Mouse (Mus musculus): Measurements from ENCODE around the gene Cul3. TPM values are rescaled to one million over a fixed set of nuclear protein-coding genes. Genes with fewer than 3 reads are reported as not detected.

The Cul3 gene
- polyA plus RNA-seq, 1 experiment: 15.3 TPM

DNA sequence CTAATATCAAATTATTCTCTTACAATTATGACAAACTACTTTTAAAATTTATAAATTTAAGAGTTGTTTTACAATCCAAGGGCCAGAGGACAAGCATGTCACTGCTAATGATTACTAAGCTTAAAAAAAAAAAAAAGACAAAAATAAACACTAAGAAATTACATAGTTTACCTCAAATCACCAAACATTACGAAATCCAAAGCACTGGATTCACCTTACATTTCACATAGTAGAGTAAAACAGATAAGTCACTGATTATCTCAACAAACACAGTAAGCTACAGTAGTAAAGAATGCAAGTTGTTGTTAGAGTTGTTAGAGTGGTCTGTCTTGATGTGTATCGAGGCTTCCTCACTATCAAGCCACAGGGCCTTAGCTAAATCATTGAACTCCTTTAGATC lies 14.5 kb downstream of the Cul3 start:
- no peak for DNase-seq
- H3K4me1 ChIP-seq (replicated peaks; ENCODE audit: control insufficient read depth, insufficient read depth, low read length): no peaks in the 10 kb centered on the region
- no peaks in the 10 kb centered on the region for H3K27me3 ChIP-seq (ENCODE audit: control insufficient read depth, insufficient read depth, low read length)
- no peak overlapping the region for H3K27ac ChIP-seq (ENCODE audit: control insufficient read depth, insufficient read depth, low read length)
- no peaks in the 10 kb centered on the region for H3K36me3 ChIP-seq (ENCODE audit: control insufficient read depth, insufficient read depth, low read length)
- WGBS: 59% methylated on average over 2 of the region's 2 CpGs
- H3K4me3 ChIP-seq (ENCODE audit: control insufficient read depth, insufficient read depth, low read length): no peak overlapping the region
- TF ChIP-seq POLR2A (IDR thresholded peaks at IDR 0.05; ENCODE audit: control insufficient read depth, extremely low read depth, insufficient read depth, low read length, poor library complexity) (no peak), CTCF (IDR thresholded peaks at IDR 0.05; ENCODE audit: borderline replicate concordance, control insufficient read depth, extremely low read depth, insufficient read depth, low read length, poor library complexity) (no peak)

- no peak for TF ChIP-seq POLR2A (IDR thresholded peaks at IDR 0.05; ENCODE audit: control insufficient read depth, extremely low read depth, insufficient read depth, low read length, poor library complexity)
- no peak for TF ChIP-seq CTCF (IDR thresholded peaks at IDR 0.05; ENCODE audit: borderline replicate concordance, control insufficient read depth, extremely low read depth, insufficient read depth, low read length, poor library complexity)
- no peak for DNase-seq
- Histone ChIP-seq H3K27me3 (ENCODE audit: control insufficient read depth, insufficient read depth, low read length) (no peaks in the 10 kb centered on the region), H3K27ac (ENCODE audit: control insufficient read depth, insufficient read depth, low read length) (no peak overlapping the region), H3K4me3 (ENCODE audit: control insufficient read depth, insufficient read depth, low read length) (no peak overlapping the region), H3K36me3 (ENCODE audit: control insufficient read depth, insufficient read depth, low read length) (no peaks in the 10 kb centered on the region), H3K4me1 (replicated peaks; ENCODE audit: control insufficient read depth, insufficient read depth, low read length) (no peaks in the 10 kb centered on the region)
Observed at GRCm38 (mm10) chr1:80324370-80324769, 15.9 kb downstream of the Cul3 start.

- TF ChIP-seq POLR2A (IDR thresholded peaks at IDR 0.05; ENCODE audit: control insufficient read depth, extremely low read depth, insufficient read depth, low read length, poor library complexity): no peak
- no peak for TF ChIP-seq CTCF (IDR thresholded peaks at IDR 0.05; ENCODE audit: borderline replicate concordance, control insufficient read depth, extremely low read depth, insufficient read depth, low read length, poor library complexity)
- 87% methylated on average over 3 of the region's 3 CpGs for WGBS
Observed at GRCm38 (mm10) chr1:80315533-80316045, 24.7 kb downstream of the Cul3 start.

GRCm38 (mm10) chr1:80293307-80293706 lies 47.0 kb downstream of the Cul3 start:
- Histone ChIP-seq H3K4me1 (replicated peaks; ENCODE audit: control insufficient read depth, insufficient read depth, low read length) (no peaks in the 10 kb centered on the region), H3K27ac (ENCODE audit: control insufficient read depth, insufficient read depth, low read length) (no peak overlapping the region), H3K36me3 (ENCODE audit: control insufficient read depth, insufficient read depth, low read length) (no peaks in the 10 kb centered on the region), H3K4me3 (ENCODE audit: control insufficient read depth, insufficient read depth, low read length) (no peak overlapping the region), H3K27me3 (ENCODE audit: control insufficient read depth, insufficient read depth, low read length) (no peaks in the 10 kb centered on the region)
- no peak for DNase-seq
- 91% methylated on average over 4 of the region's 4 CpGs for WGBS
- TF ChIP-seq POLR2A (IDR thresholded peaks at IDR 0.05; ENCODE audit: control insufficient read depth, extremely low read depth, insufficient read depth, low read length, poor library complexity): no peak
- no peak for TF ChIP-seq CTCF (IDR thresholded peaks at IDR 0.05; ENCODE audit: borderline replicate concordance, control insufficient read depth, extremely low read depth, insufficient read depth, low read length, poor library complexity)

More at GRCm38 (mm10) chr1:80315533-80316045, 24.7 kb downstream of the Cul3 start:
- Histone ChIP-seq H3K27ac (ENCODE audit: control insufficient read depth, insufficient read depth, low read length) (no peak overlapping the region), H3K4me1 (replicated peaks; ENCODE audit: control insufficient read depth, insufficient read depth, low read length) (no peaks in the 10 kb centered on the region), H3K4me3 (ENCODE audit: control insufficient read depth, insufficient read depth, low read length) (no peak overlapping the region), H3K27me3 (ENCODE audit: control insufficient read depth, insufficient read depth, low read length) (no peaks in the 10 kb centered on the region), H3K36me3 (ENCODE audit: control insufficient read depth, insufficient read depth, low read length) (no peaks in the 10 kb centered on the region)
- no peak for DNase-seq

- WGBS: 95% methylated on average over 1 of the region's 1 CpGs
Observed at GRCm38 (mm10) chr1:80278731-80279130, 61.5 kb downstream of the Cul3 start.

DNA sequence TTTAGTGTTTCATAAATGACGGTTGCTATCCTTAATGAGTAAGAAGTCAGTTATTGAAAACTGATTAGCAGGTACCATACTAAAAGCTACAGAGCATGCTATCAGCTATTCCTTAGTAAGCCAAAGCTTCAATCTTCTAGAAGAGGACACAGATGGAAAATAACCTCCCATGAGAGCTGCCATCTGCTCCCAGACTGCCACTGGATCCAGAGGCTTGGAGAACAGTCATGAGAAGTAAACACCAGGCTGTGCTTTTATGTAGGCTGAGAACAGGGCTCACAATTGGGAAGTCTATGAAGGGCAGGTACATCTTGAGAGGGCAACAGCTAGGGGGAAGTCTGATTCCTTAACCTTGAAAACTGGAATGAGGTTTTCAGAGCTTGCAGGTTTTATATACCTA lies 79.8 kb downstream of the Cul3 start:
- WGBS: 96% methylated on average over 1 of the region's 1 CpGs

More at GRCm38 (mm10) chr1:80278731-80279130, 61.5 kb downstream of the Cul3 start:
- DNase-seq: no peak
- no peak for TF ChIP-seq POLR2A (IDR thresholded peaks at IDR 0.05; ENCODE audit: control insufficient read depth, extremely low read depth, insufficient read depth, low read length, poor library complexity)
- no peak for TF ChIP-seq CTCF (IDR thresholded peaks at IDR 0.05; ENCODE audit: borderline replicate concordance, control insufficient read depth, extremely low read depth, insufficient read depth, low read length, poor library complexity)
- Histone ChIP-seq H3K36me3 (ENCODE audit: control insufficient read depth, insufficient read depth, low read length) (peaks cover 72% of the 10 kb centered on the region), H3K4me1 (replicated peaks; ENCODE audit: control insufficient read depth, insufficient read depth, low read length) (no peaks in the 10 kb centered on the region), H3K27me3 (ENCODE audit: control insufficient read depth, insufficient read depth, low read length) (no peaks in the 10 kb centered on the region), H3K27ac (ENCODE audit: control insufficient read depth, insufficient read depth, low read length) (no peak overlapping the region), H3K4me3 (ENCODE audit: control insufficient read depth, insufficient read depth, low read length) (no peak overlapping the region)

GRCm38 (mm10) chr1:80258632-80259031 lies 81.6 kb downstream of the Cul3 start:
- WGBS: 92% methylated on average over 4 of the region's 4 CpGs
- TF ChIP-seq CTCF (IDR thresholded peaks at IDR 0.05; ENCODE audit: borderline replicate concordance, control insufficient read depth, extremely low read depth, insufficient read depth, low read length, poor library complexity) (no peak), POLR2A (IDR thresholded peaks at IDR 0.05; ENCODE audit: control insufficient read depth, extremely low read depth, insufficient read depth, low read length, poor library complexity) (no peak)
- Histone ChIP-seq H3K27me3 (ENCODE audit: control insufficient read depth, insufficient read depth, low read length) (no peaks in the 10 kb centered on the region), H3K4me1 (replicated peaks; ENCODE audit: control insufficient read depth, insufficient read depth, low read length) (no peaks in the 10 kb centered on the region), H3K27ac (ENCODE audit: control insufficient read depth, insufficient read depth, low read length) (no peak overlapping the region), H3K4me3 (ENCODE audit: control insufficient read depth, insufficient read depth, low read length) (no peak overlapping the region), H3K36me3 (ENCODE audit: control insufficient read depth, insufficient read depth, low read length) (no peaks in the 10 kb centered on the region; the same call in 1 of the 2 replicates)
- DNase-seq: no peak

More for the DNA sequence above, 79.8 kb downstream of the Cul3 start:
- Histone ChIP-seq H3K36me3 (ENCODE audit: control insufficient read depth, insufficient read depth, low read length) (no peaks in the 10 kb centered on the region; the same call in 1 of the 2 replicates), H3K4me1 (replicated peaks; ENCODE audit: control insufficient read depth, insufficient read depth, low read length) (no peaks in the 10 kb centered on the region), H3K4me3 (ENCODE audit: control insufficient read depth, insufficient read depth, low read length) (no peak overlapping the region), H3K27me3 (ENCODE audit: control insufficient read depth, insufficient read depth, low read length) (no peaks in the 10 kb centered on the region), H3K27ac (ENCODE audit: control insufficient read depth, insufficient read depth, low read length) (no peak overlapping the region)
- TF ChIP-seq CTCF (IDR thresholded peaks at IDR 0.05; ENCODE audit: borderline replicate concordance, control insufficient read depth, extremely low read depth, insufficient read depth, low read length, poor library complexity): no peak
- TF ChIP-seq POLR2A (IDR thresholded peaks at IDR 0.05; ENCODE audit: control insufficient read depth, extremely low read depth, insufficient read depth, low read length, poor library complexity): no peak
- DNase-seq: no peak

All from thymus, adult 2 months (tissue).